Mouse (Mus musculus): Measurements from ENCODE around the gene Heyl. TPM values are rescaled to one million over a fixed set of nuclear protein-coding genes. Genes with fewer than 3 reads are reported as not detected.

Heyl gene
- polyA plus RNA-seq, 1 experiment = not detected

DNA sequence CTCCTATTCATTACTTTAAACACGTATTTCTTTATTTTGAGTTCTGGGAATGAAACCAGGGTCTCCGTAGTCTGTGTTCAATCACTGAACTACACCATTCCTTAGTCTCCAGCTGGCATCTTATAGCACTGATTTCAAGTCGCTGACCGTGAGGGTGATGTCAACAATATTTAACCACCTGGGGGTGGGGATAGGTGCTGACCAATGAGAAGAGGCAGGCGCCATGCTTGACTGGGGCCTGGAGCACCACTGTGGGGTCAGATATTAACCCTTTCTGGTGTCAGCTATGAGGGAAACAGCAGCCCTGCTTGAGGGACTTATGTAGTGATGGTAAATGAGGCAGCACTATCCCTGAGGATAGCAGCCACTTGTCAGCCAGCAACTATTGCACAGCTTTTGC lies 21.9 kb upstream of the Heyl start:
- no peak for TF ChIP-seq GATA1 (IDR thresholded peaks at IDR 0.05; ENCODE audit: borderline replicate concordance, low read length)
- TF ChIP-seq FLI1 (IDR thresholded peaks at IDR 0.05; ENCODE audit: low read length) = no peak
- H3K4me1 ChIP-seq = peaks cover 7% of the 10 kb centered on the region; the same call in 1 of the 2 replicates
- H3K27me3 ChIP-seq (replicated peaks) = peaks cover 94% of the 10 kb centered on the region
- no peaks in the 10 kb centered on the region; the same call in 1 of the 2 replicates for H3K9me3 ChIP-seq
- no peak overlapping the region for H3K4me3 ChIP-seq (replicated peaks)
- H3K36me3 ChIP-seq (replicated peaks; ENCODE audit: low read length) = no peaks in the 10 kb centered on the region

DNA sequence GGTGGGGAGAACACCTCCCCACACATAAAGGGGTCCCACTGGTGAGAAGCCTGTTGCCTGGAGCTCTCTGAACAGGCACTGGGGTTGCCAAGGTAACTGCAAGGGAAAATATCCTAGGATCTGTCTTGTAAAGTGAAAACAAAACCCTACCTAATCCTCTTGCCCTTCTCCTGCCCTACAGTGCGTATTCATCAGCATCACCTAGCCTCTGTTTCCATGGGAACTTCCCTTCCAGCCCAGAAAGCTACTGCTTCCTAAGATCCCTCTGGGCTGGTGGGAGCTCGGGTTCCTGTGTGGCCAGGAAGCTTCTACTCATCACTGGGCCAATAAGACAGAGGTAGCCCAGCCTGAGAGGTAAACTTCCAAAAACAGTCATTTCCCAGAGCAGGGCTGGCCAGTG lies 21.0 kb upstream of the Heyl start:
- no peak for TF ChIP-seq GATA1 (IDR thresholded peaks at IDR 0.05; ENCODE audit: borderline replicate concordance, low read length)
- TF ChIP-seq FLI1 (IDR thresholded peaks at IDR 0.05; ENCODE audit: low read length) = no peak
- H3K27me3 ChIP-seq (replicated peaks) = peaks cover 88% of the 10 kb centered on the region
- H3K4me3 ChIP-seq (replicated peaks) = no peak overlapping the region
- H3K36me3 ChIP-seq (replicated peaks; ENCODE audit: low read length) = no peaks in the 10 kb centered on the region
- H3K4me1 ChIP-seq = peaks cover 12% of the 10 kb centered on the region
- H3K9me3 ChIP-seq = no peaks in the 10 kb centered on the region

DNA sequence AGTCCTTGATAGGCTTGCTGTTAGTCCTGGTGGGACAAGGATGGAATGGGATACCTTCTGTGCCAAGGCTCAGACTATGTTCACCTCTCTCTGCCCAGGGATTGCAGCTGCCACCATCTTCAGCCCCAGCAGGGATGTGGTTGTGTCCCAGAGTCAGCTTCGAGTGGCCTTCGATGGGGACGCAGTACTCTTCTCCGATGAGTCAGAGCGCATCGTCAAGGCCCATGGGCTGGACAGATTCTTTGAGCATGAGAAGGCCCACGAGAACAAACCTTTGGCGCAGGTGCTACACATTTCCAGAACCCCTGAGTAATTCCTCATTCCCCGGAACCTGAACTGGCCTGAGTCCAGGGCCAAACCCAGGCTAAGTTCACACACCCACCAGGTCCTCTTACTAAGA lies 19.4 kb upstream of the Heyl start:
- Histone ChIP-seq H3K36me3 (replicated peaks; ENCODE audit: low read length) (no peaks in the 10 kb centered on the region), H3K4me3 (replicated peaks) (no peak overlapping the region), H3K9me3 (no peaks in the 10 kb centered on the region), H3K27me3 (replicated peaks) (peaks cover 86% of the 10 kb centered on the region), H3K4me1 (peaks cover 22% of the 10 kb centered on the region)
- TF ChIP-seq FLI1 (IDR thresholded peaks at IDR 0.05; ENCODE audit: low read length) (no peak), GATA1 (IDR thresholded peaks at IDR 0.05; ENCODE audit: borderline replicate concordance, low read length) (no peak)

DNA sequence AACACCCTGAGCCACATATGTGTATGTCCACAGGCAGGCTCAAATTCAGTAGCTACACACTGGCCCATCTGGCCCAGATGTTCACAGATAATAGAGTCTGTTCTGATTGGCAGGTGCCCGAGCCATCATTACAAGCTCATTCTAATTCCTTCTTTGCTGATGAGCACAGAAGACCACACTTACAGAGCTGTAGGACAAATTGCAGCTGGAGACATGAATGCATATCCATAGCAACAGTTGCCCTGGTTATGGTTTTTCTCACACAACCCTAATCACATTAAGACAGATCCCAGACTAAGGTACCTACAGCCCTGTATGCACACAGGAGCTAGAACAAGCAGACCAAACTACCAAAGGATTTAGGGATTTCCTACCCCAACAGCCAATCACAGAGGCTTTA lies 18.0 kb upstream of the Heyl start:
- H3K4me1 ChIP-seq = peaks cover 35% of the 10 kb centered on the region
- peaks cover 83% of the 10 kb centered on the region for H3K27me3 ChIP-seq (replicated peaks)

DNA sequence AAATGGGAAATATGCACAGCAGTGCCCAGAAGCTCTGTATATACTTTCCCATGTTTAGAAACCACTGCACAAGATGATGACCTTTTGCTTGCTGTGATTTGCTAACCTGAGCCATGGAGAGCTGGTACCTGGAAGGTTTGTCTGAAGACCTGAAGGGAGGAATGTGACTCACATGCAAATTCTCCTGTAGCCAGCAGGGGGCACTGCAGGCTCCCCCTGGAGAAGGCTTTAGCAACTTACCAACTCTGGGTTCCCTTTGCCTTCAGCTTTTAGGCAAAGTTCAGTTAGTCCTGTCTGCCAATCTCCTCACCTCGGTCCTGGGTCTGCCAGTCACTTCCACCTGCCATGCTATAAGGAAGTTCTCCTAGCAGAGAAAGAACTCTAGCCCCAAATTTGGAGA lies 16.6 kb upstream of the Heyl start:
- H3K27me3 ChIP-seq (replicated peaks) = peaks cover 76% of the 10 kb centered on the region

More for the DNA sequence above, 18.0 kb upstream of the Heyl start:
- TF ChIP-seq GATA1 (IDR thresholded peaks at IDR 0.05; ENCODE audit: borderline replicate concordance, low read length) (no peak), FLI1 (IDR thresholded peaks at IDR 0.05; ENCODE audit: low read length) (no peak)
- Histone ChIP-seq H3K36me3 (replicated peaks; ENCODE audit: low read length) (no peaks in the 10 kb centered on the region), H3K9me3 (no peaks in the 10 kb centered on the region), H3K4me3 (replicated peaks) (no peak overlapping the region)

DNA sequence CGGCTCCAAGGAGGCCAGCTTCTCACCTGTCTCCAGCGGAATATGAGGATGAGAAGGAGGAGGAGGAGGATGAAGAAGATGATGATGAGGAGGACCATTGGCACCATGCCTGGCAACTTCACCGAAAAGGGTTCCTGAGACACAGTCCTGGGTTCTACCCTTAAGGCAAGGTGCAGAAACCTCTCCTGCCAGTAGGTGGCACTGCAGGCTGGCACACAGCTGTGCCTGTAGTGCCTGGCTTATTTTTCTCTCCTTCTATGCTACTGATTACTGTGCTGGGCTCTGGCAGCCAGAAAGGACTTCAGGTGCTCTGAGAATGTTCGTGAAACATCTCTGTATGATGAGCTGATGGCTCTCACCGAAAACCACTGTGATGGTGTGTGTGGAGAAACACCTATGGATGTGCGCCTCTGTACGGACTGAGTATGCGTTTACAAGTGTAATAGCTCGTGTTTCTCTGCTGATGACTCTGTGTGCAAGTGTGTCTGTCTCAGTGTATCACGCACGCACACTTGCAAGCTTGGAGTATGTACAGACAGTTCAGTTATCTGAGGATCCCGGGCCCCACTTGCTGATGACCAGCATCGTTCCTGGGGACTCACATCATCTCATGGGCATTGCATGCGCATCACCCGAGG lies 13.5 kb upstream of the Heyl start:
- peaks cover 36% of the 10 kb centered on the region for H3K4me1 ChIP-seq
- H3K27me3 ChIP-seq (replicated peaks) = peaks cover 53% of the 10 kb centered on the region
- no peaks in the 10 kb centered on the region for H3K9me3 ChIP-seq
- TF ChIP-seq GATA1 (IDR thresholded peaks at IDR 0.05; ENCODE audit: borderline replicate concordance, low read length) (no peak), FLI1 (IDR thresholded peaks at IDR 0.05; ENCODE audit: low read length) (no peak)
- no peak overlapping the region for H3K4me3 ChIP-seq (replicated peaks)
- H3K36me3 ChIP-seq (replicated peaks; ENCODE audit: low read length) = no peaks in the 10 kb centered on the region

More for the DNA sequence above, 16.6 kb upstream of the Heyl start:
- Histone ChIP-seq H3K9me3 (no peaks in the 10 kb centered on the region), H3K4me1 (peaks cover 36% of the 10 kb centered on the region), H3K36me3 (replicated peaks; ENCODE audit: low read length) (no peaks in the 10 kb centered on the region), H3K4me3 (replicated peaks) (no peak overlapping the region)
- TF ChIP-seq GATA1 (IDR thresholded peaks at IDR 0.05; ENCODE audit: borderline replicate concordance, low read length) = no peak
- no peak for TF ChIP-seq FLI1 (IDR thresholded peaks at IDR 0.05; ENCODE audit: low read length)

DNA sequence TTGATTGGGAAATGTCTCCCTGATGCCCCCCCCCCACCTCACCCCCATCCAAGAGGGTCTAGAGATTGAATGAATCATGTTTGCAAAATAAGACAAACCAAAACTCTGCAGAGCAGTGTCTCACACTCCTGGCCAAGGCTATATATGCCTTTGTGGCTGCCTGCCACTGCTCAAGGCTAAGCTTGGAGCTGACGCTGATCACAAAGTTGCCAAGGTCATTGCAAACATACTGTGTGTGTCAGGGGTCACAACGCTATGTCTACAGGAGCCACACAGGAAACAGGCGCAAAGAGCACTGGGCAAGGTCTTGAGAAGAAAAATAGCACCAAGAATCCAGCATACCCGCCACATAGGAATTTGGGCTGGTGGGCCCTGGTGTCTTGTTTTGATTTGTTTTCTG lies 12.7 kb upstream of the Heyl start:
- Histone ChIP-seq H3K27me3 (replicated peaks) (peaks cover 49% of the 10 kb centered on the region), H3K4me3 (replicated peaks) (no peak overlapping the region), H3K36me3 (replicated peaks; ENCODE audit: low read length) (no peaks in the 10 kb centered on the region), H3K9me3 (no peaks in the 10 kb centered on the region), H3K4me1 (peaks cover 36% of the 10 kb centered on the region)
- TF ChIP-seq GATA1 (IDR thresholded peaks at IDR 0.05; ENCODE audit: borderline replicate concordance, low read length) (no peak), FLI1 (IDR thresholded peaks at IDR 0.05; ENCODE audit: low read length) (no peak)

DNA sequence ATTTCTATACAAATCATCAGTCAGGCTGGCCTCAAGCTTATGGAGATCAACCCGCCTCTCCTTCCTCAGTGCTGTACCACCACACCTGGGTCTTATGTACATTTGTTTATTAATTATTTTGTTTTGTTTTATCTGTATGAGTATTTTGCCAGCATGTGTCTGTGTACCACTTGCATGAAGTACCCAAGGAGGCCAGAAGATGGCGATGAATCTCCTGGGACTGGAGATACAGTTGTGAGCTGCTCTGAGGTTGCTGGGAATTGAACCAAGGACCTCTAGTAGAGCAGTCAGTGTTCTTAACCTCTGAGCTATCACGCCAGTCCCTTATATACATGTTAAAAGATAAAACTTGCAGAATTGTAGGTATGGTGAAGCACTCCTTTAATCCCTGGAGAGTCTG lies 10.0 kb upstream of the Heyl start:
- TF ChIP-seq FLI1 (IDR thresholded peaks at IDR 0.05; ENCODE audit: low read length) (no peak), GATA1 (IDR thresholded peaks at IDR 0.05; ENCODE audit: borderline replicate concordance, low read length) (no peak)
- no peaks in the 10 kb centered on the region for H3K36me3 ChIP-seq (replicated peaks; ENCODE audit: low read length)
- peaks cover 59% of the 10 kb centered on the region for H3K27me3 ChIP-seq (replicated peaks)
- H3K9me3 ChIP-seq = no peaks in the 10 kb centered on the region
- H3K4me3 ChIP-seq (replicated peaks) = no peak overlapping the region
- peaks cover 21% of the 10 kb centered on the region for H3K4me1 ChIP-seq

DNA sequence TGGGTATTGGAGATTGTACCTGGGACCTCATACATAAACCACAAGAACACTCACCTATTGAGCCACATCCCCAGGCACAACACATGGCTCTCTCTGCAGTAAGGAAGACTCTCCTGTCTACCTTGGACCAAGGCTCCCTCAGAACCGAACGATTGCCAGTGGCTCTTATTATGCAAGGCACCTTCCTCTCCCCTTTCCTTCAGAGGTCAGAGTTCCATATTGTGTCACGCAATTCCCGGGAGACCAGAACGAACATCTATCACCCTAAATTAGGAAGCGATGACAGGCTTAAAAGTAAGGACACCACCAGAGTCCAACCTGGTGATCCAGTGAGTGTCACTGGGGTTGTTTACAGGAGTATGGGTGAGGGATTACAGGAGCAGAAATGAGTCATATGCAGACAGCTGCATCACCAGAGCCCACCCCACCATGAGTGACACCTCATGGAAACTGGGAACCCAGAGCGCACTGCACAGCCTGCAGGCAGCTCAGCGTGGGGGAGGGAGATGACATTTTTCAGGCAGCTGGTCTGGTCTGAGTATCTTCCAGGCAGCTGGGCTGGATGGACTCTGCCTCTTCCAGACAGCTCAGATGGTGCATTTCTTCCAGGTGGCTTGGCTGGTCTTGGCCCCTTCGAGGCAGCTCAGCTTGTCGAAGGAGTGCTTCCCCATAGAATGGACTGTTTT lies 7.5 kb upstream of the Heyl start:
- Histone ChIP-seq H3K36me3 (replicated peaks; ENCODE audit: low read length) (no peaks in the 10 kb centered on the region), H3K4me3 (replicated peaks) (no peak overlapping the region), H3K27me3 (replicated peaks) (peaks cover 63% of the 10 kb centered on the region), H3K9me3 (no peaks in the 10 kb centered on the region), H3K4me1 (no peaks in the 10 kb centered on the region)
- TF ChIP-seq FLI1 (IDR thresholded peaks at IDR 0.05; ENCODE audit: low read length) (no peak), GATA1 (IDR thresholded peaks at IDR 0.05; ENCODE audit: borderline replicate concordance, low read length) (no peak)

DNA sequence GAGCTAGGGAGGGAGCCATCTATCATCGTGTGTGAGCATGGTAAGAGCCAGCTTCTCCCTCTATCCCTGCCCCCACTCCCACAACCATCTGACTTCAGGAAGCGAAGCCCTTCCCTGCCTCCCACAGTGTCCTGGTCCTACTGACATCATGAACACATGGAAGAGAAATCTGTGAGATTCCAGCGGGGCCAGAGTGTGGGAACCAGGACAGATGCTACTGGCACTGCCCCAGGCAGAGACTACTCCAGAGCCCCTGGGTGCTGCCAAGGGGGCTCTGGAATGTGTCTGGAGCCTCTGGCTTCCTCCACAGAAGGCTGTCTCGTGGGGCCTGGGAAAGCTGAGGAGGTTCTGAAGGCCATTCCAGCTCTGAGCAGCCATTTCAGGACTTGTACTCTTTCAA lies 5.6 kb upstream of the Heyl start:
- Histone ChIP-seq H3K27me3 (replicated peaks) (peaks cover 73% of the 10 kb centered on the region), H3K4me1 (peaks cover 2% of the 10 kb centered on the region; the same call in 1 of the 2 replicates), H3K9me3 (no peaks in the 10 kb centered on the region), H3K36me3 (replicated peaks; ENCODE audit: low read length) (no peaks in the 10 kb centered on the region), H3K4me3 (replicated peaks) (no peak overlapping the region)
- TF ChIP-seq GATA1 (IDR thresholded peaks at IDR 0.05; ENCODE audit: borderline replicate concordance, low read length) (no peak), FLI1 (IDR thresholded peaks at IDR 0.05; ENCODE audit: low read length) (no peak)

All from megakaryocyte, embryonic 14.5 days (primary cell).